Mouse (Mus musculus) forebrain, embryonic 11.5 days (tissue): ENCODE measurements around the gene Srpk1. TPM values are rescaled to one million over a fixed set of nuclear protein-coding genes. Genes with fewer than 3 reads are reported as not detected.

Experiments used
- ATAC-seq: fragments of 200-750 bp; cut with Nextera tagmentation; replicated peaks from 2 replicates; pipeline ENCODE4 v1.8.0; 2017; ENCODE audit warnings: moderate TSS enrichment; ENCODE audit not compliant: low FRiP score
- DNase-seq: peaks from one replicate; pipeline ENCODE4 v3.0.0-alpha.2; 2017; ENCODE audit warnings: low spot score
- H3K27ac ChIP-seq: fragments of 300-500 bp; sonication (generic); 2 replicates; pipeline ENCODE4 v1.5.1; 2014; ENCODE audit warnings: low read depth, low read length
- H3K27me3 ChIP-seq: fragments of 300-500 bp; sonication (generic); 2 replicates; pipeline ENCODE4 v1.6.1; 2014; ENCODE audit warnings: mild to moderate bottlenecking, low read length, mixed read lengths; ENCODE audit not compliant: control insufficient read depth, insufficient read depth
- H3K36me3 ChIP-seq: fragments of 300-500 bp; sonication (generic); 2 replicates; pipeline ENCODE4 v1.6.1; 2014; ENCODE audit warnings: mild to moderate bottlenecking, low read length, moderate library complexity, mixed read lengths; ENCODE audit not compliant: control insufficient read depth, insufficient read depth
- H3K4me1 ChIP-seq: fragments of 300-500 bp; sonication (generic); replicated peaks from 2 replicates; pipeline ENCODE4 v1.6.1; 2014; ENCODE audit warnings: low read length, mixed read lengths; ENCODE audit not compliant: control insufficient read depth, insufficient read depth
- H3K4me2 ChIP-seq: fragments of 300-500 bp; sonication (generic); 2 replicates; pipeline ENCODE4 v1.6.1; 2014; ENCODE audit warnings: low read depth, mild to moderate bottlenecking, low read length, moderate library complexity, mixed read lengths; ENCODE audit not compliant: severe bottlenecking
- H3K4me3 ChIP-seq: fragments of 300-500 bp; sonication (generic); 2 replicates; pipeline ENCODE4 v1.5.1; 2014; ENCODE audit warnings: low read depth, low read length
- H3K9ac ChIP-seq: fragments of 300-500 bp; sonication (generic); 2 replicates; pipeline ENCODE4 v1.6.1; 2014; ENCODE audit warnings: low read length
- H3K9me3 ChIP-seq: fragments of 300-500 bp; sonication (generic); 2 replicates; pipeline ENCODE4 v1.6.1; 2016; ENCODE audit warnings: low read length, mixed read lengths; ENCODE audit not compliant: control insufficient read depth
- WGBS: fragments of 180-500 bp; shearing (Covaris S2); extraction: QIAGEN DNeasy Blood & Tissue Kit; methylation state at CpG from one replicate; pipeline ENCODE4 v1.1.7; 2014; 5-methylcytosine and 5-hydroxymethylcytosine counted together
- polyA plus RNA-seq: library from polyadenylated mRNA; unstranded; fragments of >200 nt; fragmentation: Nextera tagmentation; extraction: Ambion mirVana; gene quantifications from 2 replicates; pipeline ENCODE4 v1.2.1, GENCODE M21; 2014

Srpk1 gene
- polyA plus RNA-seq, 1 experiment from 2014 or later = 141 TPM

GRCm38 (mm10) chr17:28618775-28619174 lies 3.7 kb downstream of the Srpk1 start:
- Histone ChIP-seq H3K4me2 (no peak overlapping the region), H3K36me3 (peaks cover 5% of the 10 kb centered on the region), H3K27ac (no peak overlapping the region), H3K9me3 (no peaks in the 10 kb centered on the region), H3K4me1 (peaks cover 6% of the 10 kb centered on the region), H3K9ac (no peak overlapping the region), H3K27me3 (no peaks in the 10 kb centered on the region), H3K4me3 (no peak overlapping the region)
- WGBS = 95% methylated on average over 1 of the region's 1 CpGs
- DNase-seq = no peak
- no peak for ATAC-seq

GRCm38 (mm10) chr17:28618124-28618523 lies 4.4 kb downstream of the Srpk1 start:
- H3K9ac ChIP-seq = no peak overlapping the region
- no peak overlapping the region for H3K27ac ChIP-seq
- no peaks in the 10 kb centered on the region for H3K9me3 ChIP-seq
- DNase-seq = no peak
- no peak overlapping the region for H3K4me3 ChIP-seq
- WGBS = 87% methylated on average over 7 of the region's 7 CpGs
- H3K4me1 ChIP-seq = peaks cover 6% of the 10 kb centered on the region
- no peak for ATAC-seq
- no peak overlapping the region for H3K4me2 ChIP-seq
- H3K36me3 ChIP-seq = peaks cover 5% of the 10 kb centered on the region
- no peaks in the 10 kb centered on the region for H3K27me3 ChIP-seq

- H3K9ac ChIP-seq = no peak overlapping the region
- DNase-seq (no peak), ATAC-seq (no peak)
- no peaks in the 10 kb centered on the region for H3K27me3 ChIP-seq
- peaks cover 5% of the 10 kb centered on the region for H3K4me1 ChIP-seq
- H3K36me3 ChIP-seq = peaks cover 5% of the 10 kb centered on the region
- H3K4me3 ChIP-seq = no peak overlapping the region
- no peak overlapping the region for H3K4me2 ChIP-seq
- H3K27ac ChIP-seq = no peak overlapping the region
- 92% methylated on average over 10 of the region's 10 CpGs for WGBS
- no peaks in the 10 kb centered on the region for H3K9me3 ChIP-seq
Measured at GRCm38 (mm10) chr17:28617636-28618035, 4.9 kb downstream of the Srpk1 start.

- H3K9me3 ChIP-seq = no peaks in the 10 kb centered on the region
- H3K9ac ChIP-seq = no peak overlapping the region
- no peak overlapping the region for H3K27ac ChIP-seq
- H3K36me3 ChIP-seq = peaks cover 5% of the 10 kb centered on the region
- H3K4me3 ChIP-seq = no peak overlapping the region
- H3K27me3 ChIP-seq = no peaks in the 10 kb centered on the region
- no peaks in the 10 kb centered on the region; the same call in 1 of the 2 replicates for H3K4me1 ChIP-seq
- no peak for ATAC-seq
- H3K4me2 ChIP-seq = no peak overlapping the region
- DNase-seq = no peak
- 97% methylated on average over 4 of the region's 4 CpGs for WGBS
Measured at GRCm38 (mm10) chr17:28615332-28615731, 7.2 kb downstream of the Srpk1 start.

- 81% methylated on average over 6 of the region's 6 CpGs for WGBS
- Histone ChIP-seq H3K27me3 (no peaks in the 10 kb centered on the region), H3K27ac (no peak overlapping the region), H3K4me3 (no peak overlapping the region), H3K9me3 (no peaks in the 10 kb centered on the region), H3K9ac (no peak overlapping the region), H3K4me2 (no peak overlapping the region), H3K4me1 (no peaks in the 10 kb centered on the region), H3K36me3 (no peaks in the 10 kb centered on the region; the same call in 1 of the 2 replicates)
- ATAC-seq (no peak), DNase-seq (no peak)
Measured at GRCm38 (mm10) chr17:28613096-28613495, 9.4 kb downstream of the Srpk1 start.

- no peaks in the 10 kb centered on the region for H3K9me3 ChIP-seq
- DNase-seq = no peak
- no peaks in the 10 kb centered on the region for H3K4me1 ChIP-seq
- WGBS = 92% methylated on average over 2 of the region's 2 CpGs
- H3K9ac ChIP-seq = no peak overlapping the region
- ATAC-seq = no peak
- H3K4me2 ChIP-seq = no peak overlapping the region
- no peaks in the 10 kb centered on the region; the same call in 1 of the 2 replicates for H3K36me3 ChIP-seq
- H3K27me3 ChIP-seq = no peaks in the 10 kb centered on the region
- no peak overlapping the region for H3K4me3 ChIP-seq
- no peak overlapping the region for H3K27ac ChIP-seq
Measured at GRCm38 (mm10) chr17:28612603-28613002, 9.9 kb downstream of the Srpk1 start.

GRCm38 (mm10) chr17:28609543-28609942 lies 13.0 kb downstream of the Srpk1 start:
- DNase-seq = no peak
- H3K9ac ChIP-seq = no peak overlapping the region
- no peaks in the 10 kb centered on the region for H3K9me3 ChIP-seq
- H3K4me1 ChIP-seq = no peaks in the 10 kb centered on the region
- peaks cover 9% of the 10 kb centered on the region; the same call in 1 of the 2 replicates for H3K36me3 ChIP-seq
- H3K27ac ChIP-seq = no peak overlapping the region
- H3K27me3 ChIP-seq = no peaks in the 10 kb centered on the region
- H3K4me3 ChIP-seq = no peak overlapping the region
- no peak overlapping the region for H3K4me2 ChIP-seq
- WGBS = 87% methylated on average over 3 of the region's 3 CpGs
- no peak for ATAC-seq

- Histone ChIP-seq H3K4me1 (no peaks in the 10 kb centered on the region), H3K27me3 (no peaks in the 10 kb centered on the region), H3K4me2 (no peak overlapping the region), H3K4me3 (no peak overlapping the region), H3K36me3 (peaks cover 27% of the 10 kb centered on the region), H3K9ac (no peak overlapping the region), H3K27ac (no peak overlapping the region), H3K9me3 (no peaks in the 10 kb centered on the region)
- ATAC-seq = no peak
- WGBS = 87% methylated on average over 9 of the region's 9 CpGs
- DNase-seq = no peak
Measured at GRCm38 (mm10) chr17:28601557-28602250, 20.8 kb downstream of the Srpk1 start.

- Histone ChIP-seq H3K4me3 (no peak overlapping the region), H3K9ac (no peak overlapping the region), H3K27me3 (no peaks in the 10 kb centered on the region), H3K4me2 (no peak overlapping the region), H3K27ac (no peak overlapping the region), H3K4me1 (no peaks in the 10 kb centered on the region), H3K9me3 (no peaks in the 10 kb centered on the region), H3K36me3 (peaks cover 23% of the 10 kb centered on the region)
- no peak for ATAC-seq
- 87% methylated on average over 5 of the region's 5 CpGs for WGBS
- DNase-seq = no peak
Measured at GRCm38 (mm10) chr17:28600780-28601179, 21.7 kb downstream of the Srpk1 start.
